Mouse (Mus musculus) embryonic facial prominence, embryonic 13.5 days (tissue): ENCODE data around the gene Pm20d2. TPM values are rescaled to one million over a fixed set of nuclear protein-coding genes. Genes with fewer than 3 reads are reported as not detected.

Source experiments
- polyA plus RNA-seq: library from polyadenylated mRNA; unstranded; fragments of >200 nt; fragmentation: Nextera tagmentation; extraction: Ambion mirVana; gene quantifications from 2 replicates; pipeline ENCODE4 v1.2.1, GENCODE M21; 2015

Gene Pm20d2
- polyA plus RNA-seq, 1 experiment from 2014 or later: 1.5 TPM

Other genes starting within 250 kb of the Pm20d2 start
- 12.1 and 14.6 TPM in 2 replicates for gene Ankrd6, start 238.9 kb downstream of the Pm20d2 start, polyA plus RNA-seq
- 8.2 and 9.9 TPM in 2 replicates for gene Rragd, start 206.7 kb downstream of the Pm20d2 start, polyA plus RNA-seq
- gene Ube2j1, start 158.3 kb downstream of the Pm20d2 start, polyA plus RNA-seq: 34.1 and 35.2 TPM in 2 replicates
- 0.32 and 0.33 TPM in 2 replicates for gene Gabrr2, start 126.7 kb downstream of the Pm20d2 start, polyA plus RNA-seq
- gene Gabrr1, start 57.2 kb downstream of the Pm20d2 start, polyA plus RNA-seq: 0.18 TPM in 1 of 2 replicates, not detected in the other
- 18.8 and 20.6 TPM in 2 replicates for gene Srsf12, start 19.3 kb upstream of the Pm20d2 start, polyA plus RNA-seq
- 103 and 118 TPM in 2 replicates for gene Pnrc1, start 100.4 kb upstream of the Pm20d2 start, polyA plus RNA-seq
- gene Rngtt, start 120.6 kb upstream of the Pm20d2 start, polyA plus RNA-seq: 30.8 and 32.3 TPM in 2 replicates